Mouse (Mus musculus): Measurements from ENCODE around the gene Wdr91.

GRCm38 (mm10) chr6:34921941-34922340 is 11.3 kb upstream of the Wdr91 start:
- TF ChIP-seq CTCF (IDR thresholded peaks at IDR 0.05; ENCODE audit: low read depth) (peak; percentile 97), EP300 (IDR thresholded peaks at IDR 0.05; ENCODE audit: low read depth) (no peak)

All from liver, embryonic 14.5 days (tissue).